Mouse (Mus musculus): ENCODE measurements around the gene Ophn1.

- TF ChIP-seq CTCF (IDR thresholded peaks at IDR 0.05 in 2 of 3, conservative IDR thresholded peaks at IDR 0.05 in 1 of 3; ENCODE audit: control insufficient read depth in 1 of 3, insufficient read depth in 1 of 3, low read depth in 2 of 3, low read length in 3 of 3, poor library complexity in 1 of 3, severe bottlenecking in 1 of 3) (no peak), RCOR1 (IDR thresholded peaks at IDR 0.05; ENCODE audit: low read depth, low read length) (no peak), EP300 (IDR thresholded peaks at IDR 0.05; ENCODE audit: low read depth in 1 of 2, low read length in 2 of 2) (no peak), MYC (IDR thresholded peaks at IDR 0.05; ENCODE audit: low read depth, low read length) (no peak), POLR2AphosphoS2 (IDR thresholded peaks at IDR 0.05; ENCODE audit: low read length) (no peak), E2F4 (IDR thresholded peaks at IDR 0.05; ENCODE audit: borderline replicate concordance, low read depth, low read length) (no peak), TCF12 (IDR thresholded peaks at IDR 0.05; ENCODE audit: low read depth, low read length) (no peak), RAD21 (IDR thresholded peaks at IDR 0.05; ENCODE audit: low read depth, low read length) (no peak), GABPA (IDR thresholded peaks at IDR 0.05; ENCODE audit: low read depth, low read length) (no peak), POLR2A (IDR thresholded peaks at IDR 0.05; ENCODE audit: control insufficient read depth in 1 of 2, insufficient read depth in 1 of 2, low read depth in 1 of 2, low read length in 2 of 2, poor library complexity in 1 of 2) (no peak), SIN3A (IDR thresholded peaks at IDR 0.05; ENCODE audit: low read length) (no peak)
These were observed 273.4 kb downstream of the Ophn1 start for GRCm38 (mm10) chrX:98617426-98617825.
